Mouse (Mus musculus): Measurements from ENCODE around the gene Rita1.

Rita1 gene

GRCm38 (mm10) chr5:120612442-120612821 lies at the start of gene Rita1, which contains the start of gene Ddx54:
TSS of gene Rita1 (minus strand) at chr5:120612589.
TSS of gene Ddx54 (plus strand) at chr5:120612739.
- DNase-seq (ENCODE audit: low spot score): peak; percentile 96

DNA sequence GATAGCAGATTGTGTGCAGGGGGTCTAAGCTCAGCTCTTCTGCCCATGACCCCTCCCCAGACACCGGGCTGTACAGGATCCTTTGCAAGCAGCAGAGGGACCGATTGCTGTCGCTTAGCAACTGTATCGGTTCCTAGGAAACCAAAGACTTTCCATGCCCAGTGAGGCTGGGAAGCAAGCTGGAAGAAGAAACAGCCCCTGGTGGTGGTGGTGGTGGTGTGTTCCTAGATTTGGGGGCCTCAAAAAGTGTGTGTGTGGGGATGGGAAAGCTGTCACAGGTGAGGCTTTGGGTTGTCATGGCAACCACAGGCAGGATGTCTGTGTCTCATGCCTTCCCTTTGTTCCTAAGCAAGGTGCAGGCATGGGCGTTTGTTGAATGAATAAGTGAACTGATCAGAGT lies 48.4 kb upstream of the Rita1 start:
- DNase-seq (ENCODE audit: low spot score): no peak

GRCm38 (mm10) chr5:120656281-120656751 lies 43.9 kb upstream of the Rita1 start:
- DNase-seq (ENCODE audit: low spot score): no peak

DNA sequence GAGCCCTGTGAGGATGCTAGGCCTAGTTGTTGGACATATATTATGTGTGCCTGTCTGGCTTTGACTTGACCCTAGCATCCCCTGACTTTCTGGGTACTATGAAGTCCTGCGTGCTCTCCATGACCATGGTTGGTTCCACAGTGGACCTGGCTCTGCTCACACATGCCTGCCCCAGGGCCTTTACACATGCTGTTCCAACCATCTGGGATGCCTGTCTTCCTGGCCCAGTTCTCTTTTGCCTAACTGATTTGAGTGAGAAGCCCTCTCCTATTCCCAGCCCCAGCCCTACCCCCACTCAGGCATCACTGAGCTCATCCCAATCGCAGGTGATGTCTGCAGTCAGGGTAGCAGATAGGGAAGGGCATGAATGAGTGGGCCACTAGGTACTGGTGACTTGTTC lies 41.5 kb upstream of the Rita1 start:
- no peak for DNase-seq (ENCODE audit: low spot score)

DNA sequence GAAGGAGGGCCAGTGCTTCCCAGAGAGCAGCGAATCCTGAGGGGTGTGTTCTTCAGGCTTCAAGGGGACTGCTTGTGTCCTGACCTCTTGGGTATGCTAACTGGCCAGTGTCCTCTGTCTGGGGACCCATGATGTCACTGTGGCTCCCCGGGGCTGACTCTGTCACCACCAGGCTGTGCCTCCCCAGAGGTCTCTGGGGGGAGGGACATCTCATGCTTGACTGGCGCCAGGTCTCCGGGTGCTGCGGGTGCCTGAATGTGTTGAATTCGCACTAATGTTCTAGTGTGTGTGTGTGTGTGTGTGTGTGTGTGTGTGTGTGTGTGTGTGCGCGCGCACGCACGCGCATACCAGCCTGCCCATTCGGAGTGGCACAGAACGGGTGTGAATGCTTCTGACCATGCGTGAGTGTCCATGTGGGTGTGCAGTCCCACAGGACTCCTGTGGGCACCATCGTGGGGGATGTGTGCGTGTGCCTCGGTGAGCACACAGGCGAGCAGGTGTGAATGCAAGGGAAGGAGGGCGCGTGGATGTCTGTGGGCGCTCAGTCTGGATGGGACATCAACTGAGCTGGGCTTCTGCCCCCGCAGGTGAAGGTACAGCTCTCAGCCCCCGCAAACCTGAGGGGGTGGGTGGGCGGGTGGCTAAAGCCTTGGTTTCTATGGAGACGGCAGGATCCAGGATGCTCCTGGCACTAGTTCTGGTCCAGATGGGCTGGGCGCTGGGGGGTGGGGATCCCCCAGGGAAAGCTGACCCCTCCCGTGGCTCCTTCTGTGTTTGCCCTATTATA lies 40.7 kb upstream of the Rita1 start:
- no peak for DNase-seq (ENCODE audit: low spot score)

GRCm38 (mm10) chr5:120651230-120651629 lies 38.8 kb upstream of the Rita1 start:
- DNase-seq (ENCODE audit: low spot score): no peak

DNA sequence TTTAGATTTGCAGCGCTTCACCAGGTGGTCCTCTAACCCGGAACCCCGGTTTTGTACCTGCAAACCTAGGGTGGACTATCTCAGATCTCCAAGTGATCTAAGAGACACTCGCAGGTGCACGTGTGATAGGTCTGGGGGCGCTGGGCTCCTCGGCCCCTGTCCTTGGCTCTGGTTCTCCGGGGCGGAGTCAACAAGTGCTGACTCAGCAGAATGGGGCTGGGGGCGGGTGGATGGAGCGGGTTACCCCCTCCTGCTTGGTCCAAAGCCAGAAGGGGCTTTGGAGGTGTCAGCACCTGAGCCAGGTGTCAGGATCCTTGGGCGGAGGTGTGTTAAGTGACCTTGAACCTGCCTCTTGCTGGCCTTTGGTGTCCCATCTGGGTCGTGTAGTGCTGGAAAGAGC lies 37.5 kb upstream of the Rita1 start:
- DNase-seq (ENCODE audit: low spot score): no peak

GRCm38 (mm10) chr5:120649374-120649933 lies 37.1 kb upstream of the Rita1 start:
- DNase-seq (ENCODE audit: low spot score): no peak

DNA sequence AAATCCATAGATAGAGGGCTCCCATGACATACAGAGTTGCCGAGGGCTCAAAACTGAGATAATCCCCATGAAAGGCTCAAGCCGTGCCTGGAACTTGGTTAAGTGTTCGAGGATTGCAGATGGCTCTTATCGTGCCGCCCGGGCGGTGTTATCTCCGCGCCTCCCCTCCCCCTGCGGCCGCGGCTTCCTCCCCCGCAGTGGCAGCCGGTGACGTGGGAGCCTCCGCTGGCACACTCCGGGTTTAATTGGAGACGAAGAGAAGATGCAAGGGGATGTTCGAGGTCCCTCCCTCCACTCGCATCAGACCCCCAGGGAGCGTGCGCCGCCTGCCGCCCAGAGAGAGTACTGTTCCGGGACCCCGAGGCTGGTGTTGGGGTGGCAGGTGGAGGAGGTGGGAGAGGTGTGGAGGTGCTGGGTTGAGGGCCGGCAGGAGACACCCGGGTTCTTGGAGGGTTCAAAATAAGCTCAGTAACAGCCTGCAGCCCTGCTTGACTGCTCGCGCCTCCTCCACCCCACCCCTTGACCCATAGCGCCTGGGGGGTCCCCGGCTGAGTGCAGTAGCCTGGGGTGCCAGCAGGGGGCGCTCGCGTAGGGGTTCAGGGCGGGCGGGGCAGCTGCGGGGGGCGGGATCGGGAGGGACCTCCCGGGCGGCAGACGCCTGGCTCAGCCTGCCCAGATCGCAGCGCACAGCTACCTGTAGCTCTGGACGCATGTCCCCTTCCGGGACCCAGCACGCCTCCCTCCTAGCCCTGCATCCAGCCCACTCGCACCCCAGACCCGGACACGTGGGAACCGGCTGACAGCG lies 36.4 kb upstream of the Rita1 start, which contains the start of gene Rasal1:
Gene Rasal1 (plus strand): TSS at position 244 of the 805 bp plus-strand sequence.
- DNase-seq (ENCODE audit: low spot score): no peak

- DNase-seq (ENCODE audit: low spot score): no peak
These were observed 35.6 kb upstream of the Rita1 start for GRCm38 (mm10) chr5:120647814-120648491.

DNA sequence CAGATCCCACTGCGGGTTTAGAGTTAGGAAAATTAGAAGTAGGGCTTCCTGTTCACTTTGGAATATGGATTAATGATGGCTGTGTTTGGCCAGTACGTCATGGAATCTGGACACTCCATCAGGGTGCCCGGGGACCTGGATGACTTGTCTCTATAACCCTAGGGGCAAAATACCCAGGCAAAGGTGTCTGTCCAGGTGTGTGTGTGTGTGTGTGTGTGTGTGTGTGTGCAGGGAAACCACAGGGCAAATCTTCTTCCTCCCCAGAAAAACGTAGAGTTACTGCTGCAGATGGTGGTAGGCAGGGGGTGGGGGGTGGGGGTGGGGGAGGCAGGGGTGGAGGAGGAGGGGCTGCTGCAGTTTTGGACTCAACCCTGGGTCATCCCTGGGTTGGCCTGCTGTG lies 35.0 kb upstream of the Rita1 start:
- no peak for DNase-seq (ENCODE audit: low spot score)

- no peak for DNase-seq (ENCODE audit: low spot score)
These were observed 33.5 kb upstream of the Rita1 start for GRCm38 (mm10) chr5:120645851-120646250.

DNA sequence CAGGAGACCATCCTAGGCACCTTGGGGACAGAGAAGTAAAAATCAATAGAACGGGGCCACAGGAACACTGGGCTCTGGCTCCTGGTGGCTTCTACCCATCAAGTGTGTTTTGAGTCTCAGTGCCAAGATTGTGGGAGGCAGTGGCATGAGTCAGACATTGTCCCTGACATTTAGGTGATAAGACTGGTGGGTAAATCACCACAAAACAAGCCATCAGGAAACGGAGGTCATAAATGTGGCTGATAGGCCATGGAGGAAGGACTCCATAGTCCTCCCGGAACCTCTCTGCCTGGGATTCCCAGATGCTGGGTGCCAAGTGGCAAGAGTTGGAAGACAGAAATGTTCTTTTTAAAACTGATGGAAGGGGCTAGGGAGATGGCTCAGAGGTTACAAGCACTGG lies 31.8 kb upstream of the Rita1 start:
- DNase-seq (ENCODE audit: low spot score): no peak

DNA sequence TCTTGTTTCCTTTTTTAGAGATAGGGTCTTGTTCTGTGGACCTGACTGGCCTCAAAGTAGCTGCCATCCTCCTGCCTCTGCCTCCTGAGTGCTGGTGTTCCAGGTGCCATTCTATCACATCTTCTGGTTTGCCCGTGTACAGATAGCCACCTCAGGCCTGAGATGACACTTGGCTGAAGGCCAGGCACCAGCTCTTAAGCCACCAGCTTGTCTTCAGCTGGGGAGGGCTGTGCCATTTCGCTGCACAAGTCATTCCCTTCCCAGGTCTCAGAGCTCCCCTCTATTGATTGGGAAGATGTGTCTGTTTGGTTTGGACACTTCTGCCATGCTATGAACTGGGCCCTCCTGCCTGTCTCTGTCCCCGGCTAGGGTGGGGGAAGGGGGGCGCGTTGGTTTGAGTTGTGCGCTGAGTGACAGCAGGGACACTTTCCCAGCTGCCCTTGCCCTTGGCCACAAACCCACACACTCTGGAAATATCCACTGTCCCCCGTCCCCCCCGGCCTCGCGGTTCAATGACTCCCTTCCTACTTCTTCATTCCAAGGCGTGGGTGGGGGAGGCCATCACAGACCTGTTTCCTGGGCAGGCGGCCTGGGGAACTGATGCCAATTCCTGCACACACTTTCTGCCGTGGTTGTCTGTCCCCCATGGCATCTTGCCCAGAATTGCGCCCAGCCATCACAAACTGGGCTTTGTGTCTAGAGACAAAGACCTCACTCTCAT lies 31.1 kb upstream of the Rita1 start:
- no peak for DNase-seq (ENCODE audit: low spot score)

DNA sequence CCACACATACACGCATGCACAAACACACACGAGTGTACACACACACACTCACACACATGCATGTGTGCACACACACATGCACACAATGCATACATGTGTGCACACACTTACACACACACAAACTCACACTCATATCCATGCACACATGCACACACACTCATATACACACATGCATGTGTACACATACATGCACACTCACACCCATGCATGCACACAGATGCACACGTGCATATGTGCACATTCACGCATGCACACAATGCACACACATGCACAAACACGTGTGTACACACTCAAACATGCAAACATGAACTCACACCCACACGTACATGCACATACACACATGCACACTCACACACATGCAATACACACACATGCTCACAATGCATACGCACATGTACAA lies 27.7 kb upstream of the Rita1 start:
- no peak for DNase-seq (ENCODE audit: low spot score)

DNA sequence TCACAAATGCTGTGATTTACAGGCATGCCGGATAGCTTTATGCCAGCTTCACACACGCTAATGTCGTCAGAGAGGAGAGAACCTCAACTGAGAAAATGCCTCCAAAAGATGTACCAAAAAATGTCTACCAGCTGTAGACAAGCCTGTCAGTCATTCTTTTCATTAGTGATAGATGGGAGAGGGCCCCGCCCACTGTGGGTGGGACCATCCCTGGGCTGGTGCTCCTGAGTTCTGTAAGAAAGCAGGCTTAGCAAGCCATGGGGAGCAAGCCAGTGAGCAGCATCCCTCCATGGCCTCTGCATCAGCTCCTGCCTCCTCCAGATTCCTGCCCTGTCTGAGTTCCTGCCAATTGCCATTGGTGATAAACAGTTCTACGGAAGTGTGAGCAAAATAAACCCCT lies 23.2 kb upstream of the Rita1 start:
- no peak for DNase-seq (ENCODE audit: low spot score)

DNA sequence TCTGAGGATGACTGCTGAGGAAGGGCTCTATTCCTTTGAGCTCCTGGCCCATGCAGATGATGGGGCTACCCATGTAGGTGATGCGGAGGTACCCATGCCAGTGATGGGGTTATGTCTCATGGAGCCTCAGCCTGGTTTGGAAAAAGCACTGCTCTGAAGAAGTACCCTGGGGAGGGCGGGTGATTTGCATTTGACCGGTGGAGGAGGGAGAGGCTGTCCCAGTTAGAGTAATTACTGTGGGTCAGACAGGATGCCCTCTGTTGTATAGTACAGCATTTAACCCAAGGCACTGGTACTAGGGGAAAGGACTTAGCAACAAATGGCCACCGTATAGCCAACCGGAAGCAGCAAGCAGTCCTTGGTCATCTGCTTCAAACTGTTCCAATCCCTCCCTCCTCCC lies 22.5 kb upstream of the Rita1 start:
- no peak for DNase-seq (ENCODE audit: low spot score)

GRCm38 (mm10) chr5:120634131-120634530 lies 21.7 kb upstream of the Rita1 start, which contains the start of gene Cfap73:
TSS of gene Cfap73 (minus strand) at chr5:120634235.
- DNase-seq (ENCODE audit: low spot score): no peak

DNA sequence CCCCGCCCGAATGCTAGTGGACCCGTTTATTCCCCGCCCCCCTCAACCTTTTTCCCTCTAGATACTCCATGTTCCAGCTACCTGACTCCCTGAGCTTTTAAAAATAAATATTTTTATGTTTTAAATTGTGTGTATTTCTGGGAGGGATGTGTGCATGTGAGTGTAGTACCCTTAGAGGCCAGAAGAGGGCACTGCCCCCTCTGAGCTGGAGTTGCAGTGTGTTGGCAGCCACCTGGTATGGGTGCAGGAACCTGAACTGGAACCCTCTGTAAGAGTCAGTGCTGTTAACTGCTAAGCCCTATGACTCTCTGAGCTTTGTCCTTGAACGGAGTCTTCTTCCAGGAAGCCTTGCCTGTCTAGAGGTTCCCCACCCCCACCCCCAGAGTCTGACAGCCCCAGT lies 19.5 kb upstream of the Rita1 start:
- no peak for DNase-seq (ENCODE audit: low spot score)

DNA sequence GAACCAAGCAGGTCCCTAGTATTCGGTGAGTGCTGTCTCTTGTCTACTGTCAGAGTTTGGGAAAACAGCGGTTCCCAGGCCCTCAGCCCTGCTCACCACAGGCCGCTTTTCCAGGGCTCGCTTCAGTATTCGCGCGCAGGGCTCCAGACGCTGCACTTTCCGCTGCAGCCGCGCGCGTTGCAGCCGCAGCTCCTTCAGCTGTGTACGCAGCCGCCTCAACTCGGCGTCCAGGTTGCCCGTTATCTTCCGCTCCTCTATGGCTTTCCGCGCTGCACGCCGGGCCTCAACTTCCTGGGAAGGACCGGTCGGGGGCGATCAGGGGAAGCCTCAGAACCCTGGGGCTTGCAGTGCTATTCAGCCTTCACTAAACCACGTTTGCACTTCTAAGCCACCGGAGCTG lies 18.7 kb upstream of the Rita1 start:
- no peak for DNase-seq (ENCODE audit: low spot score)

DNA sequence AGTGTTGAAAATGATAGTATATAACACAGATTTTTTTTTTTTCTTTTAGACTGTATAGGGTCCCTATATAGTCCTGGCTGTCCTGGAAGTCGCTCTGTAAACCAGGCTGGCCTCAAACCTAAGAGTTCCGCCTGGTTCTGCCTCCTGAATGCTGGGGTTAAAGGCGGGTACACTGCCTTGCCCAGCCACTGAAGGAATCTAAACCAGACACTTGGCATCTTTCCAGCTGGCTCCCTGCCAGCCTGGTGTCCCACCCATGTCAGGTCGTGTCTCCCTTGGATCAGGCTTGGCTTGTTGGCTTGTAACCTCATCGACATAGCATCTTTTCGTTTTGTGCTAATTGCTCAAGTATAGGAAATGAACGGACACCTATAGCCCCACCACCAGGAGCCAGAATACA lies 16.2 kb upstream of the Rita1 start:
- no peak for DNase-seq (ENCODE audit: low spot score)
